Mouse (Mus musculus): Measurements from ENCODE around the gene Greb1. TPM values are rescaled to one million over a fixed set of nuclear protein-coding genes. Genes with fewer than 3 reads are reported as not detected.
A peak's percentile ranks its signal among the peaks of the same experiment; 100 is the strongest.
"Not testable (repeated sequence)": the region's sequence is repeated elsewhere in the genome, so short reads cannot be mapped to it uniquely, and the experiment has no call there.

Gene Greb1
- polyA plus RNA-seq, 1 experiment from 2014 or later, result 7.1 TPM

GRCm38 (mm10) chr12:16718660-16719315 lies 81.9 kb downstream of the Greb1 start:
- Histone ChIP-seq H3K4me3 (ENCODE audit: low read depth, low read length) (no peak overlapping the region), H3K36me3 (ENCODE audit: control insufficient read depth, insufficient read depth, low read length) (no peaks in the 10 kb centered on the region), H3K27me3 (ENCODE audit: control insufficient read depth, insufficient read depth, low read length) (no peaks in the 10 kb centered on the region), H3K9me3 (ENCODE audit: control insufficient read depth, low read length) (no peaks in the 10 kb centered on the region), H3K4me2 (ENCODE audit: low read depth, low read length, severe bottlenecking) (no peak overlapping the region), H3K4me1 (replicated peaks; ENCODE audit: control insufficient read depth, insufficient read depth, low read length) (no peaks in the 10 kb centered on the region; the same call in 1 of the 2 replicates), H3K27ac (ENCODE audit: low read depth, low read length) (no peak overlapping the region), H3K9ac (ENCODE audit: low read length) (no peak overlapping the region)
- 41% methylated on average over 8 of the region's 8 CpGs for WGBS
- DNase-seq (ENCODE audit: low spot score) (peak; percentile 81), ATAC-seq (replicated peaks; ENCODE audit: low FRiP score) (peak; percentile 65; the same call in 1 of the 2 replicates)

- WGBS, result 68% methylated on average over 1 of the region's 1 CpGs
Measured at GRCm38 (mm10) chr12:16717653-16718052, 83.0 kb downstream of the Greb1 start.

GRCm38 (mm10) chr12:16714616-16715015 lies 86.1 kb downstream of the Greb1 start:
- DNase-seq (ENCODE audit: low spot score) (no peak), ATAC-seq (replicated peaks; ENCODE audit: low FRiP score) (no peak)
- no peaks in the 10 kb centered on the region for H3K9me3 ChIP-seq (ENCODE audit: control insufficient read depth, low read length)
- no peak overlapping the region for H3K4me2 ChIP-seq (ENCODE audit: low read depth, low read length, severe bottlenecking)
- H3K27me3 ChIP-seq (ENCODE audit: control insufficient read depth, insufficient read depth, low read length), result no peaks in the 10 kb centered on the region
- H3K36me3 ChIP-seq (ENCODE audit: control insufficient read depth, insufficient read depth, low read length), result no peaks in the 10 kb centered on the region
- no peak overlapping the region for H3K27ac ChIP-seq (ENCODE audit: low read depth, low read length)
- H3K9ac ChIP-seq (ENCODE audit: low read length), result no peak overlapping the region
- 93% methylated on average over 10 of the region's 10 CpGs for WGBS
- H3K4me1 ChIP-seq (replicated peaks; ENCODE audit: control insufficient read depth, insufficient read depth, low read length), result no peaks in the 10 kb centered on the region
- no peak overlapping the region for H3K4me3 ChIP-seq (ENCODE audit: low read depth, low read length)

More at GRCm38 (mm10) chr12:16717653-16718052, 83.0 kb downstream of the Greb1 start:
- Histone ChIP-seq H3K4me3 (ENCODE audit: low read depth, low read length) (no peak overlapping the region), H3K4me1 (replicated peaks; ENCODE audit: control insufficient read depth, insufficient read depth, low read length) (no peaks in the 10 kb centered on the region), H3K4me2 (ENCODE audit: low read depth, low read length, severe bottlenecking) (no peak overlapping the region), H3K36me3 (ENCODE audit: control insufficient read depth, insufficient read depth, low read length) (no peaks in the 10 kb centered on the region), H3K27ac (ENCODE audit: low read depth, low read length) (no peak overlapping the region), H3K9ac (ENCODE audit: low read length) (no peak overlapping the region), H3K27me3 (ENCODE audit: control insufficient read depth, insufficient read depth, low read length) (no peaks in the 10 kb centered on the region), H3K9me3 (ENCODE audit: control insufficient read depth, low read length) (no peaks in the 10 kb centered on the region)
- peak; percentile 62 for DNase-seq (ENCODE audit: low spot score)
- ATAC-seq (replicated peaks; ENCODE audit: low FRiP score), result 0 out of 2 replicates have a peak, but pooled peaks have one; percentile 42

DNA sequence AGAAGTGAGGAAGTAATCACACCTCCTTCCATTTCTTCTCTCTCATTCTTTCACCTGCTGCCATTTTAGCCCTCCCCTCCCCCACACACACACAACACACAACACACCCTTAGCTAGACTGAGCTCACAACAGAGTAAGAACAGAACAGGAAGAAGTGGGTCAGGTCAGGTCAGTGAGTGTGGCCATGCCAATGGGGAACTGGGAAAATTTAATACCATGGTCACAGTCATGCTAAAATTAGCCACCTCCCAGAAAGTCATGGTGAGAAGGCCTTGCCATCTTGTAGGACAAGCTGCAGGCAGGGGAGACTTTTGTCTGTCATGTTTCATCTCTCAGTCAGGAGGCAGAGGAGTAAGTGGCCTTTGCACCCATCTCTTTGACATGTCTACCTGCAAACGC lies 102.0 kb downstream of the Greb1 start:
- H3K27me3 ChIP-seq (ENCODE audit: control insufficient read depth, insufficient read depth, low read length), result no peaks in the 10 kb centered on the region
- H3K4me3 ChIP-seq (ENCODE audit: low read depth, low read length), result no peak overlapping the region
- DNase-seq (ENCODE audit: low spot score) (no peak), ATAC-seq (replicated peaks; ENCODE audit: low FRiP score) (no peak)
- WGBS, result 88% methylated on average over 1 of the region's 1 CpGs
- no peak overlapping the region for H3K27ac ChIP-seq (ENCODE audit: low read depth, low read length)
- no peak overlapping the region for H3K4me2 ChIP-seq (ENCODE audit: low read depth, low read length, severe bottlenecking)
- no peaks in the 10 kb centered on the region for H3K9me3 ChIP-seq (ENCODE audit: control insufficient read depth, low read length)
- H3K36me3 ChIP-seq (ENCODE audit: control insufficient read depth, insufficient read depth, low read length), result no peaks in the 10 kb centered on the region
- no peak overlapping the region for H3K9ac ChIP-seq (ENCODE audit: low read length)
- no peaks in the 10 kb centered on the region for H3K4me1 ChIP-seq (replicated peaks; ENCODE audit: control insufficient read depth, insufficient read depth, low read length)

DNA sequence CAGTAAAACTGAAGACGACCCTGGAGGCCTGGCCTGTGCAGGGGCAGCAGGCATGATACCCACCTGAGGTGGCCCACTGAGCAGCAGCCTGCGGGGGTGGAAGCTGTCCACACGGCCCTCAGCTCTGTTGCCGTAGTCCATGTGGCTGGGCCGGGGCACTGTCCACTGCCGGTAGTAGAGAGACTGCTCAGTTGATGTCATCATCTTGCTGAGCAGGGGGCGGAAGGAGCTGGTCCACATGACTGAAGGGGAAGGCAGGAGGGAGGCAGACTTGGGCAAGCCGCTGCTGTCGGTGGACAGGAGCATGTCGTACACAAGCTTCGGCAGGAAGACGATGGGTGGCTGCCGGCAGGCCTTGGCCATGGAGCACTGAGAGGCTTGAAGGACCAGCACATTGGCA lies 104.5 kb downstream of the Greb1 start:
- ATAC-seq (replicated peaks; ENCODE audit: low FRiP score), result no peak
- Histone ChIP-seq H3K36me3 (ENCODE audit: control insufficient read depth, insufficient read depth, low read length) (no peaks in the 10 kb centered on the region), H3K4me2 (ENCODE audit: low read depth, low read length, severe bottlenecking) (no peak overlapping the region), H3K4me3 (ENCODE audit: low read depth, low read length) (no peak overlapping the region), H3K27me3 (ENCODE audit: control insufficient read depth, insufficient read depth, low read length) (no peaks in the 10 kb centered on the region), H3K4me1 (replicated peaks; ENCODE audit: control insufficient read depth, insufficient read depth, low read length) (no peaks in the 10 kb centered on the region), H3K9me3 (ENCODE audit: control insufficient read depth, low read length) (no peaks in the 10 kb centered on the region), H3K27ac (ENCODE audit: low read depth, low read length) (no peak overlapping the region), H3K9ac (ENCODE audit: low read length) (no peak overlapping the region)
- DNase-seq (ENCODE audit: low spot score), result no peak
- 94% methylated on average over 13 of the region's 13 CpGs for WGBS

GRCm38 (mm10) chr12:16695252-16695651 lies 105.4 kb downstream of the Greb1 start:
- H3K9ac ChIP-seq (ENCODE audit: low read length); H3K27me3 ChIP-seq (ENCODE audit: control insufficient read depth, insufficient read depth, low read length); H3K36me3 ChIP-seq (ENCODE audit: control insufficient read depth, insufficient read depth, low read length); H3K4me2 ChIP-seq (ENCODE audit: low read depth, low read length, severe bottlenecking); ATAC-seq (replicated peaks; ENCODE audit: low FRiP score); H3K4me1 ChIP-seq (replicated peaks; ENCODE audit: control insufficient read depth, insufficient read depth, low read length); DNase-seq (ENCODE audit: low spot score); H3K27ac ChIP-seq (ENCODE audit: low read depth, low read length); H3K4me3 ChIP-seq (ENCODE audit: low read depth, low read length); H3K9me3 ChIP-seq (ENCODE audit: control insufficient read depth, low read length): not testable (repeated sequence)
- 92% methylated on average over 7 of the region's 8 CpGs for WGBS

DNA sequence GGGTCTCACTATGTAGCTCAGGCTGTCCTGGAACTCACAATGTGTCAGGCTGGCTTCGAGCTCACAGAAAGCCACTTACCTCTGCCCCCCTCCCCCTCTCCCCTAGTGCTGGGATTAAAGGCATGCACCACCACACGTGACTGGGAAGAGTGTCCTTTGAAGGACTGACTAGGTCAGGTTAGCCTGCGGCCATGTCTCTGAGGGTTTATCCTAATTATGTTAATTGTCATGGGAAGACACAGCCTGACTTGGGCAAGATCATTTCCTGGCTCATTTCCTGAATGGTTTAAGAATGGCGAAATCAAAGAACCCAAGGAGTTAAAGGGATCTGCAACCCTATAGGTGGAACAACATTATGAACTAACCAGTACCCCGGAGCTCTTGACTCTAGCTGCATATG lies 105.9 kb downstream of the Greb1 start:
- no peaks in the 10 kb centered on the region for H3K36me3 ChIP-seq (ENCODE audit: control insufficient read depth, insufficient read depth, low read length)
- no peak for ATAC-seq (replicated peaks; ENCODE audit: low FRiP score)
- 81% methylated on average over 5 of the region's 5 CpGs for WGBS

DNA sequence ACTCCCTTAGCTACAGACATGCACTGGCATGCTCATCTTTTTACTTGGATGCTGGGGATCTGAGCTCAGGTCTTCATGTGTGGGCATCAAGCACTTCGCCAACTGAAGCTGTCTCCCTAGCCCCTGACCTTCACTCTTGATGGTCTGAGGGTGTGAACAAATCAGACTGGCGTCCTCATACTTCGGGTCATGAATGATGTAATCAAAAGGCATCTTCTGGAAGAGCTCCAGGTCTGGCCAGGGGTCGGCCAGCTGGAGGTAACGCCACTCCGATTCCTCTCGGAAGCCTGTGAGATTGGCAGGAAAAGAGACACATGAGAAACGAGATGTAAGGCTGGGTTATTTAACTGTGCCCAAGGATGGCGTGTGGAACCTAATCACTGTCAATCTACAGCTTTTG lies 110.1 kb downstream of the Greb1 start:
- no peaks in the 10 kb centered on the region for H3K27me3 ChIP-seq (ENCODE audit: control insufficient read depth, insufficient read depth, low read length)
- no peak overlapping the region for H3K4me2 ChIP-seq (ENCODE audit: low read depth, low read length, severe bottlenecking)
- no peak overlapping the region for H3K27ac ChIP-seq (ENCODE audit: low read depth, low read length)
- ATAC-seq (replicated peaks; ENCODE audit: low FRiP score) (no peak), DNase-seq (ENCODE audit: low spot score) (no peak)
- no peaks in the 10 kb centered on the region for H3K9me3 ChIP-seq (ENCODE audit: control insufficient read depth, low read length)
- no peaks in the 10 kb centered on the region for H3K4me1 ChIP-seq (replicated peaks; ENCODE audit: control insufficient read depth, insufficient read depth, low read length)
- no peak overlapping the region for H3K4me3 ChIP-seq (ENCODE audit: low read depth, low read length)
- 94% methylated on average over 9 of the region's 9 CpGs for WGBS
- H3K36me3 ChIP-seq (ENCODE audit: control insufficient read depth, insufficient read depth, low read length), result no peaks in the 10 kb centered on the region
- H3K9ac ChIP-seq (ENCODE audit: low read length), result no peak overlapping the region

More for the DNA sequence above, 105.9 kb downstream of the Greb1 start:
- no peaks in the 10 kb centered on the region for H3K4me1 ChIP-seq (replicated peaks; ENCODE audit: control insufficient read depth, insufficient read depth, low read length)
- H3K4me3 ChIP-seq (ENCODE audit: low read depth, low read length), result no peak overlapping the region
- no peak overlapping the region for H3K9ac ChIP-seq (ENCODE audit: low read length)
- no peak overlapping the region for H3K27ac ChIP-seq (ENCODE audit: low read depth, low read length)
- DNase-seq (ENCODE audit: low spot score), result no peak
- no peaks in the 10 kb centered on the region for H3K9me3 ChIP-seq (ENCODE audit: control insufficient read depth, low read length)
- no peak overlapping the region for H3K4me2 ChIP-seq (ENCODE audit: low read depth, low read length, severe bottlenecking)
- no peaks in the 10 kb centered on the region for H3K27me3 ChIP-seq (ENCODE audit: control insufficient read depth, insufficient read depth, low read length)

- no peak for DNase-seq (ENCODE audit: low spot score)
- 93% methylated on average over 10 of the region's 10 CpGs for WGBS
- no peaks in the 10 kb centered on the region for H3K36me3 ChIP-seq (ENCODE audit: control insufficient read depth, insufficient read depth, low read length)
Measured at GRCm38 (mm10) chr12:16672246-16672645, 128.4 kb downstream of the Greb1 start.

More at GRCm38 (mm10) chr12:16672246-16672645, 128.4 kb downstream of the Greb1 start:
- H3K27me3 ChIP-seq (ENCODE audit: control insufficient read depth, insufficient read depth, low read length), result no peaks in the 10 kb centered on the region
- H3K27ac ChIP-seq (ENCODE audit: low read depth, low read length), result no peak overlapping the region
- H3K9me3 ChIP-seq (ENCODE audit: control insufficient read depth, low read length), result no peaks in the 10 kb centered on the region
- no peak overlapping the region for H3K4me2 ChIP-seq (ENCODE audit: low read depth, low read length, severe bottlenecking)
- no peak overlapping the region for H3K9ac ChIP-seq (ENCODE audit: low read length)
- H3K4me1 ChIP-seq (replicated peaks; ENCODE audit: control insufficient read depth, insufficient read depth, low read length), result no peaks in the 10 kb centered on the region
- H3K4me3 ChIP-seq (ENCODE audit: low read depth, low read length), result no peak overlapping the region
- ATAC-seq (replicated peaks; ENCODE audit: low FRiP score), result no peak

Data from forebrain, embryonic 11.5 days (tissue).